Mouse (Mus musculus) myocyte (in vitro differentiated cells): ENCODE measurements around the gene Vipr1.

Experiments
- CEBPB ChIP-seq: IDR thresholded peaks from 2 replicates; pipeline ENCODE4 v1.6.1; 2011; ENCODE audit warnings: mild to moderate bottlenecking, moderate library complexity; ENCODE audit not compliant: poor library complexity, insufficient read depth, severe bottlenecking
- E2F4 ChIP-seq: IDR thresholded peaks from one replicate; pipeline ENCODE4 v1.6.1; 2011; ENCODE audit warnings: mild to moderate bottlenecking, control low read depth, moderate library complexity; ENCODE audit not compliant: insufficient read depth
- MAX ChIP-seq: IDR thresholded peaks from one replicate; pipeline ENCODE4 v1.6.1; 2011; ENCODE audit warnings: low read depth, mild to moderate bottlenecking, control low read depth
- MYOG ChIP-seq, 3 experiments: IDR thresholded peaks; one replicate each; pipeline ENCODE4 v1.6.1; 2011; ENCODE audit warnings: control low read depth in 2 of 3, low read depth in 2 of 3, mild to moderate bottlenecking in 2 of 3; ENCODE audit not compliant: insufficient read length in 2 of 3, control insufficient read depth in 1 of 3, insufficient read depth in 1 of 3
- POLR2A ChIP-seq: IDR thresholded peaks from one replicate; pipeline ENCODE4 v1.6.1; 2011; ENCODE audit warnings: low read depth, mild to moderate bottlenecking, control low read depth, moderate library complexity; ENCODE audit not compliant: insufficient read length
- POLR2AphosphoS2 ChIP-seq: IDR thresholded peaks from one replicate; pipeline ENCODE4 v1.6.1; 2011; ENCODE audit warnings: low read depth, control low read depth; ENCODE audit not compliant: insufficient read length
- REST ChIP-seq: IDR thresholded peaks from one replicate; pipeline ENCODE4 v1.6.1; 2011; ENCODE audit warnings: mild to moderate bottlenecking, control low read depth, moderate library complexity; ENCODE audit not compliant: insufficient read depth, insufficient read length
- SRF ChIP-seq: IDR thresholded peaks from one replicate; pipeline ENCODE4 v1.6.1; 2011; ENCODE audit warnings: low read depth; ENCODE audit not compliant: control insufficient read depth, insufficient read length
- TCF12 ChIP-seq: IDR thresholded peaks from one replicate; pipeline ENCODE4 v1.6.1; 2011; ENCODE audit warnings: mild to moderate bottlenecking, control low read depth; ENCODE audit not compliant: poor library complexity, insufficient read depth, severe bottlenecking
- TCF3 ChIP-seq: IDR thresholded peaks from one replicate; pipeline ENCODE4 v1.6.1; 2011; ENCODE audit warnings: low read depth, control low read depth; ENCODE audit not compliant: insufficient read length
- USF1 ChIP-seq: IDR thresholded peaks from one replicate; pipeline ENCODE4 v1.6.1; 2011; ENCODE audit warnings: low read depth, mild to moderate bottlenecking, control low read depth, moderate library complexity

- no peak for TF ChIP-seq POLR2AphosphoS2
- no peak for TF ChIP-seq POLR2A
- TF ChIP-seq REST: no peak
- TF ChIP-seq SRF: no peak
- no peak for TF ChIP-seq TCF12
- no peak for TF ChIP-seq CEBPB
- no peak for TF ChIP-seq MAX
- no peak for TF ChIP-seq MYOG (IDR thresholded peaks at IDR 0.05; ENCODE audit: control insufficient read depth in 1 of 3, insufficient read depth in 1 of 3, insufficient read length in 2 of 3, low read depth in 2 of 3)
- TF ChIP-seq TCF3: no peak
- TF ChIP-seq E2F4: no peak
- no peak for TF ChIP-seq USF1
Measured at GRCm38 (mm10) chr9:121677069-121677468, 34.6 kb downstream of the Vipr1 start.
